Mouse (Mus musculus) embryonic facial prominence, embryonic 11.5 days (tissue): ENCODE results near the gene Psma5. TPM values are rescaled to one million over a fixed set of nuclear protein-coding genes. Genes with fewer than 3 reads are reported as not detected.

Experiments used
- ATAC-seq: fragments of 200-750 bp; cut with Nextera tagmentation; replicated peaks from 2 replicates; pipeline ENCODE4 v1.8.0; 2017; ENCODE audit warnings: low read depth; ENCODE audit not compliant: insufficient number of reproducible peaks, low FRiP score, low TSS enrichment
- DNase-seq: peaks from one replicate; pipeline ENCODE4 v3.0.0-alpha.2; 2015; ENCODE audit warnings: low spot score
- H3K27ac ChIP-seq: fragments of 300-500 bp; sonication (generic); replicated peaks from 2 replicates; pipeline ENCODE4 v1.5.1; 2014; ENCODE audit warnings: mild to moderate bottlenecking, low read depth, low read length, control low read depth
- H3K27me3 ChIP-seq: fragments of 300-500 bp; sonication (generic); 2 replicates; pipeline ENCODE4 v1.6.1; 2014; ENCODE audit warnings: mild to moderate bottlenecking, low read length, moderate library complexity, mixed read lengths; ENCODE audit not compliant: control insufficient read depth, insufficient read depth
- H3K36me3 ChIP-seq: fragments of 300-500 bp; sonication (generic); replicated peaks from 2 replicates; pipeline ENCODE4 v1.6.1; 2014; ENCODE audit warnings: low read depth, mild to moderate bottlenecking, low read length, moderate library complexity, mixed read lengths; ENCODE audit not compliant: control insufficient read depth, insufficient read depth
- H3K4me1 ChIP-seq: fragments of 300-500 bp; sonication (generic); 2 replicates; pipeline ENCODE4 v1.6.1; 2014; ENCODE audit warnings: low read length, mixed read lengths; ENCODE audit not compliant: control insufficient read depth, insufficient read depth
- H3K4me2 ChIP-seq: fragments of 300-500 bp; sonication (generic); 2 replicates; pipeline ENCODE4 v1.6.1; 2014; ENCODE audit warnings: low read depth, mild to moderate bottlenecking, control low read depth, low read length, moderate library complexity
- H3K4me3 ChIP-seq: fragments of 300-500 bp; sonication (generic); 2 replicates; pipeline ENCODE4 v1.5.1; 2014; ENCODE audit warnings: low read depth, low read length, control low read depth
- H3K9ac ChIP-seq: fragments of 300-500 bp; sonication (generic); replicated peaks from 2 replicates; pipeline ENCODE4 v1.6.1; 2014; ENCODE audit warnings: mild to moderate bottlenecking, control low read depth, low read length
- H3K9me3 ChIP-seq: fragments of 300-500 bp; sonication (generic); replicated peaks from 2 replicates; pipeline ENCODE4 v1.6.1; 2016; ENCODE audit warnings: mild to moderate bottlenecking, low read length, inconsistent platforms, mixed read lengths; ENCODE audit not compliant: control insufficient read depth
- WGBS: fragments of 180-500 bp; shearing (Covaris S2); extraction: QIAGEN DNeasy Blood & Tissue Kit; methylation state at CpG from one replicate; pipeline ENCODE4 v1.1.7; 2014; 5-methylcytosine and 5-hydroxymethylcytosine counted together
- polyA plus RNA-seq: library from polyadenylated mRNA; unstranded; fragments of >200 nt; fragmentation: Nextera tagmentation; extraction: Ambion mirVana; gene quantifications from 2 replicates; pipeline ENCODE4 v1.2.1, GENCODE M21; 2014

Gene Psma5
- polyA plus RNA-seq, 1 experiment from 2014 or later = 344 TPM

- Histone ChIP-seq H3K4me3 (no peak overlapping the region), H3K9ac (no peak overlapping the region), H3K36me3 (no peaks in the 10 kb centered on the region), H3K9me3 (no peaks in the 10 kb centered on the region), H3K27me3 (no peaks in the 10 kb centered on the region), H3K4me2 (no peak overlapping the region), H3K4me1 (no peaks in the 10 kb centered on the region), H3K27ac (no peak overlapping the region)
- no peak for ATAC-seq
- no peak for DNase-seq
- 91% methylated on average over 4 of the region's 4 CpGs for WGBS
Observed at GRCm38 (mm10) chr3:108304747-108305146, 48.0 kb downstream of the Psma5 start.

- no peak overlapping the region for H3K4me3 ChIP-seq
- H3K9me3 ChIP-seq = no peaks in the 10 kb centered on the region
- H3K4me2 ChIP-seq = no peak overlapping the region
- ATAC-seq (no peak), DNase-seq (no peak)
- H3K9ac ChIP-seq = no peak overlapping the region
- H3K27me3 ChIP-seq = no peaks in the 10 kb centered on the region
- H3K27ac ChIP-seq = no peak overlapping the region
- no peaks in the 10 kb centered on the region for H3K4me1 ChIP-seq
- WGBS = 53% methylated on average over 3 of the region's 3 CpGs
- no peaks in the 10 kb centered on the region for H3K36me3 ChIP-seq
Observed at GRCm38 (mm10) chr3:108306387-108306786, 49.7 kb downstream of the Psma5 start.

- Histone ChIP-seq H3K4me2 (no peak overlapping the region), H3K4me3 (no peak overlapping the region), H3K27me3 (no peaks in the 10 kb centered on the region), H3K36me3 (no peaks in the 10 kb centered on the region), H3K9me3 (no peaks in the 10 kb centered on the region), H3K27ac (no peak overlapping the region), H3K4me1 (no peaks in the 10 kb centered on the region), H3K9ac (no peak overlapping the region)
- ATAC-seq (no peak), DNase-seq (no peak)
- 75% methylated on average over 6 of the region's 6 CpGs for WGBS
Observed at GRCm38 (mm10) chr3:108307485-108307884, 50.8 kb downstream of the Psma5 start.

GRCm38 (mm10) chr3:108310921-108311341 lies 54.2 kb downstream of the Psma5 start:
- Histone ChIP-seq H3K9me3 (no peaks in the 10 kb centered on the region), H3K36me3 (no peaks in the 10 kb centered on the region), H3K4me3 (no peak overlapping the region), H3K4me2 (no peak overlapping the region), H3K27me3 (no peaks in the 10 kb centered on the region), H3K9ac (no peak overlapping the region), H3K27ac (no peak overlapping the region), H3K4me1 (no peaks in the 10 kb centered on the region)
- no peak for DNase-seq
- ATAC-seq = no peak

GRCm38 (mm10) chr3:108311688-108312087 lies 55.0 kb downstream of the Psma5 start:
- Histone ChIP-seq H3K9me3 (no peaks in the 10 kb centered on the region), H3K4me2 (no peak overlapping the region), H3K27me3 (no peaks in the 10 kb centered on the region), H3K4me3 (no peak overlapping the region), H3K27ac (no peak overlapping the region), H3K4me1 (no peaks in the 10 kb centered on the region), H3K9ac (no peak overlapping the region), H3K36me3 (no peaks in the 10 kb centered on the region)
- no peak for ATAC-seq
- WGBS = 82% methylated on average over 4 of the region's 4 CpGs
- DNase-seq = no peak

- Histone ChIP-seq H3K9ac (no peak overlapping the region), H3K36me3 (no peaks in the 10 kb centered on the region), H3K27ac (no peak overlapping the region), H3K27me3 (no peaks in the 10 kb centered on the region), H3K4me2 (no peak overlapping the region), H3K4me3 (no peak overlapping the region), H3K9me3 (no peaks in the 10 kb centered on the region), H3K4me1 (no peaks in the 10 kb centered on the region)
- ATAC-seq = no peak
- no peak for DNase-seq
Observed at GRCm38 (mm10) chr3:108312414-108312813, 55.7 kb downstream of the Psma5 start.

GRCm38 (mm10) chr3:108313138-108313537 lies 56.4 kb downstream of the Psma5 start:
- no peak overlapping the region for H3K4me3 ChIP-seq
- H3K27me3 ChIP-seq = no peaks in the 10 kb centered on the region
- WGBS = 89% methylated on average over 4 of the region's 4 CpGs
- H3K36me3 ChIP-seq = no peaks in the 10 kb centered on the region
- no peaks in the 10 kb centered on the region for H3K9me3 ChIP-seq
- no peak for ATAC-seq
- DNase-seq = no peak
- no peak overlapping the region for H3K27ac ChIP-seq
- no peak overlapping the region for H3K9ac ChIP-seq
- H3K4me2 ChIP-seq = no peak overlapping the region
- no peaks in the 10 kb centered on the region for H3K4me1 ChIP-seq

GRCm38 (mm10) chr3:108314038-108314675 lies 57.4 kb downstream of the Psma5 start:
- no peak overlapping the region for H3K4me3 ChIP-seq
- H3K27ac ChIP-seq = no peak overlapping the region
- H3K9me3 ChIP-seq = no peaks in the 10 kb centered on the region
- 70% methylated on average over 8 of the region's 8 CpGs for WGBS
- ATAC-seq = no peak
- H3K4me1 ChIP-seq = no peaks in the 10 kb centered on the region
- H3K9ac ChIP-seq = no peak overlapping the region
- no peak for DNase-seq
- no peak overlapping the region for H3K4me2 ChIP-seq
- H3K36me3 ChIP-seq = no peaks in the 10 kb centered on the region
- H3K27me3 ChIP-seq = no peaks in the 10 kb centered on the region
